ENCODE assay signal across 7 mouse cellular contexts in the genomic region with DNA sequence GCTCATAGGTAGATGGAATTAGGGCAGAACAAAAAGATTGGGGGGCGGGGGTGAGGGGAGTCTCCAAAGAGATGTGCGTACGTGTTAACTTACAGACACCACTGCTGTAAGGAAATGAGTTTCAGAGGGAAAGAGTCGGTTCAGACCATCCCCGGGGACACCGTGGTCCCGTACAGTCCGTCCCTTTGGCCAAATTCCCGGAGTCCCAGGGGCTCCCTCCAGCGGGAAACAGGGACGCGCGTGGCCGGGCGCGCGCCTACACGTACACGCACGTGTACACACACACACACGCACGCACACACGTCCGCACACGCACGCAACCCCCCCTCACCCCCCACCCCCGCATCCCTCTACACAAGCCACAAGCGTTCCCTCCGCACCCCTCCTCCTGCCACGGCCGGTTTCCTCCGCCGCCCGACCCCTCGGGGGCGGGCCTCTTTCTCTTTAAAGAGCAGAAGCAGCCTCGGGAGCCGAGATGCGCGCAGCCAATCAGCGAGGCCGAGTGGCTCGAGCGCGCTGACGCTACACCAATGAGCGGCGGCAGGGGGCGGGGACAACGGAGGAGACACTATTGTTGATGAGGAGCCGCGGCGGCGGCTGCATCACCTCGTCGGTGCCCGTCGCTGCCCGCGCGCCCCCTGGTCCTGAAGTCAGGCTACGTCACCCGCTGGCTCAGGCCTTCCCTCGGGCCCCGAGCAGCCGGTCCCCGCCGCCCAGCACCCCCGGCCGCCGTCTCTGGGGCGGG. TPM values are rescaled to one million over a fixed set of nuclear protein-coding genes. Genes with fewer than 3 reads are reported as not detected.
DNase-seq lines count a peak whose midpoint lies in the region; ATAC-seq lines count a peak whose summit lies in the region.

TSS of gene Fam117b (plus strand) at position 594 of the 745 bp plus-strand sequence.

- DNase-seq in adrenal gland, postnatal 25 days, result peak; percentile 98
- peak; percentile 100 for DNase-seq in heart, adult 11 months
- peak; percentile 97 for DNase-seq in kidney, adult 18-20 months
- peak; percentile 99 for DNase-seq in limb, embryonic 11.5 days (ENCODE audit: low spot score)
- peak; percentile 100 for DNase-seq in midbrain, embryonic 14.5 days
- peak; percentile 96 to 98 for DNase-seq in spleen, adult 18-20 months

- under 1% methylated on average over 56 of the region's 72 CpGs for WGBS in embryonic facial prominence, embryonic 12.5 days
- under 1% methylated on average over 61 of the region's 72 CpGs for WGBS in limb, embryonic 11.5 days
- 1% methylated on average over 67 of the region's 72 CpGs for WGBS in midbrain, embryonic 14.5 days

- no peaks in the 10 kb centered on the region for H3K27me3 ChIP-seq in embryonic facial prominence, embryonic 12.5 days
- H3K27me3 ChIP-seq in limb, embryonic 11.5 days (ENCODE audit: control insufficient read depth, insufficient read depth, low read length), result no peaks in the 10 kb centered on the region
- H3K27me3 ChIP-seq in midbrain, embryonic 14.5 days (ENCODE audit: control insufficient read depth, insufficient read depth, low read length), result no peaks in the 10 kb centered on the region

- peak within 1 kb of the TSS; percentile 98 for H3K4me3 ChIP-seq in embryonic facial prominence, embryonic 12.5 days
- H3K4me3 ChIP-seq in limb, embryonic 11.5 days (ENCODE audit: low read depth, low read length), result peak within 1 kb of the TSS; percentile 96
- peak within 1 kb of the TSS; percentile 97 for H3K4me3 ChIP-seq in midbrain, embryonic 14.5 days (replicated peaks; ENCODE audit: low read depth, low read length)

- H3K9me3 ChIP-seq in embryonic facial prominence, embryonic 12.5 days, result no peaks in the 10 kb centered on the region
- no peaks in the 10 kb centered on the region for H3K9me3 ChIP-seq in limb, embryonic 11.5 days (ENCODE audit: control insufficient read depth, low read length)
- H3K9me3 ChIP-seq in midbrain, embryonic 14.5 days (ENCODE audit: control insufficient read depth, low read length), result no peaks in the 10 kb centered on the region

- peak within 1 kb of the TSS; percentile 67 for H3K4me2 ChIP-seq in embryonic facial prominence, embryonic 12.5 days (replicated peaks)
- H3K4me2 ChIP-seq in limb, embryonic 11.5 days (ENCODE audit: low read depth, severe bottlenecking), result peak within 1 kb of the TSS; percentile 67
- H3K4me2 ChIP-seq in midbrain, embryonic 14.5 days (ENCODE audit: low read length), result peak within 1 kb of the TSS; percentile 80

- no peaks in the 10 kb centered on the region for H3K36me3 ChIP-seq in embryonic facial prominence, embryonic 12.5 days
- no peaks in the 10 kb centered on the region for H3K36me3 ChIP-seq in limb, embryonic 11.5 days (ENCODE audit: control insufficient read depth, insufficient read depth, low read length)
- H3K36me3 ChIP-seq in midbrain, embryonic 14.5 days (ENCODE audit: control insufficient read depth, insufficient read depth, low read length), result no peaks in the 10 kb centered on the region

- ATAC-seq in embryonic facial prominence, embryonic 12.5 days (ENCODE audit: insufficient number of reproducible peaks, insufficient read depth, low FRiP score, low TSS enrichment), result peak; percentile 94
- ATAC-seq in limb, embryonic 11.5 days (ENCODE audit: insufficient number of reproducible peaks, low FRiP score, low TSS enrichment, low read depth), result peak; percentile 93
- peak; percentile 97 for ATAC-seq in midbrain, embryonic 14.5 days (ENCODE audit: low FRiP score, low TSS enrichment)

- H3K27ac ChIP-seq in embryonic facial prominence, embryonic 12.5 days, result peak within 1 kb of the TSS; percentile 96
- H3K27ac ChIP-seq in limb, embryonic 11.5 days (replicated peaks; ENCODE audit: low read depth, low read length), result peak within 1 kb of the TSS; percentile 86
- peak within 1 kb of the TSS; percentile 98 for H3K27ac ChIP-seq in midbrain, embryonic 14.5 days (replicated peaks; ENCODE audit: low read depth, low read length)

- peak within 1 kb of the TSS; percentile 93 for H3K9ac ChIP-seq in embryonic facial prominence, embryonic 12.5 days
- H3K9ac ChIP-seq in limb, embryonic 11.5 days (ENCODE audit: low read length), result peak within 1 kb of the TSS; percentile 92
- H3K9ac ChIP-seq in midbrain, embryonic 14.5 days (replicated peaks; ENCODE audit: low read length), result peak within 1 kb of the TSS; percentile 99

- peaks cover 17% of the 10 kb centered on the region for H3K4me1 ChIP-seq in embryonic facial prominence, embryonic 12.5 days
- H3K4me1 ChIP-seq in limb, embryonic 11.5 days (ENCODE audit: control insufficient read depth, insufficient read depth, low read length), result peaks cover 7% of the 10 kb centered on the region; the same call in 1 of the 2 replicates
- peaks cover 24% of the 10 kb centered on the region for H3K4me1 ChIP-seq in midbrain, embryonic 14.5 days (ENCODE audit: control insufficient read depth, insufficient read depth, low read length)

RNA-seq across cellular contexts. Expression of gene Fam117b, which starts in this region (rescaled TPM):
- 40.2 TPM in 2 replicates for total RNA-seq in adrenal gland, postnatal 25 days (2021)
- polyA plus RNA-seq in embryonic facial prominence, embryonic 12.5 days (2016; fragmentation: Nextera tagmentation; extraction: Ambion mirVana), result 19.2 and 21.1 TPM in 2 replicates
- 14.7 and 16.0 TPM in 2 replicates for polyA plus RNA-seq in limb, embryonic 11.5 days (2014; fragmentation: Nextera tagmentation; extraction: Ambion mirVana)
- polyA plus RNA-seq in midbrain, embryonic 14.5 days (2014; fragmentation: Nextera tagmentation; extraction: Ambion mirVana), result 58.0 and 65.6 TPM in 2 replicates

Comparison
In these comparisons a context has a peak if more than half of its experiments do, and no peak if none do; other contexts are left out.
1. Peak in every context shown above with its lines: DNase-seq, ATAC-seq, H3K4me3 ChIP-seq and H3K27ac ChIP-seq.